Mouse (Mus musculus) embryo, embryonic 11 days (tissue): Measurements from ENCODE around the gene Agpat1.

Experiments used
- DNase-seq: peaks from one replicate; pipeline ENCODE4 v3.0.0-alpha.2; 2015

Gene Agpat1

GRCm38 (mm10) chr17:34586796-34587422 is 17.2 kb upstream of the Agpat1 start:
- DNase-seq = peak; percentile 97

- peak; percentile 98 for DNase-seq
Observed at GRCm38 (mm10) chr17:34587423-34587811, 16.6 kb upstream of the Agpat1 start.

- no peak for DNase-seq
Observed at GRCm38 (mm10) chr17:34587814-34588213, 16.2 kb upstream of the Agpat1 start.

- DNase-seq = no peak
Observed at GRCm38 (mm10) chr17:34588767-34589166, 15.3 kb upstream of the Agpat1 start.

- DNase-seq = no peak
Observed at GRCm38 (mm10) chr17:34589206-34589605, 14.9 kb upstream of the Agpat1 start.

- peak; percentile 45 for DNase-seq
Observed at GRCm38 (mm10) chr17:34589681-34590101, 14.4 kb upstream of the Agpat1 start, which contains the start of gene Gpsm3. Gene Gpsm3 (plus strand): TSS chr17:34589806.

GRCm38 (mm10) chr17:34590154-34590987 is 13.7 kb upstream of the Agpat1 start:
- no peak for DNase-seq

GRCm38 (mm10) chr17:34591029-34591993 is 12.8 kb upstream of the Agpat1 start, which contains the start of gene Pbx2:
Gene Pbx2 (plus strand): TSS chr17:34591266.
- peak; percentile 77 for DNase-seq

GRCm38 (mm10) chr17:34591994-34592375 is 12.1 kb upstream of the Agpat1 start:
- DNase-seq = peak; percentile 95

- DNase-seq = peak; percentile 67
Observed at GRCm38 (mm10) chr17:34592581-34593549, 11.2 kb upstream of the Agpat1 start.

GRCm38 (mm10) chr17:34593752-34594525 is 10.1 kb upstream of the Agpat1 start:
- peak; percentile 59 for DNase-seq

GRCm38 (mm10) chr17:34596098-34596497 is 8.0 kb upstream of the Agpat1 start:
- no peak for DNase-seq

GRCm38 (mm10) chr17:34597566-34598095 is 6.4 kb upstream of the Agpat1 start, which contains the start of gene Ager:
Gene Ager (plus strand): TSS chr17:34597862.
- no peak for DNase-seq

GRCm38 (mm10) chr17:34599891-34600290 is 4.2 kb upstream of the Agpat1 start:
- DNase-seq = no peak

GRCm38 (mm10) chr17:34601796-34602195 is 2.3 kb upstream of the Agpat1 start:
- DNase-seq = no peak

GRCm38 (mm10) chr17:34603375-34604060 is 544 bp upstream of the Agpat1 start, which contains the start of gene Rnf5:
Gene Rnf5 (minus strand): TSS chr17:34603690.
- peak; percentile 99 for DNase-seq

GRCm38 (mm10) chr17:34604511-34605237 is 612 bp downstream of the Agpat1 start:
- DNase-seq = no peak

- peak; percentile 96 for DNase-seq
Observed at GRCm38 (mm10) chr17:34605609-34606008, 1.5 kb downstream of the Agpat1 start.
